Mouse (Mus musculus) midbrain, embryonic 12.5 days (tissue): ENCODE results near the gene Asb5. TPM values are rescaled to one million over a fixed set of nuclear protein-coding genes. Genes with fewer than 3 reads are reported as not detected.

ENCODE experiments used
- ATAC-seq: fragments of 200-750 bp; cut with Nextera tagmentation; 2 replicates; pipeline ENCODE4 v1.8.0; 2017; ENCODE audit warnings: low read depth, moderate TSS enrichment, moderate library complexity; ENCODE audit not compliant: low FRiP score
- H3K27ac ChIP-seq: fragments of 300-500 bp; sonication (generic); replicated peaks from 2 replicates; pipeline ENCODE4 v1.5.1; 2016; ENCODE audit warnings: mild to moderate bottlenecking
- H3K27me3 ChIP-seq: fragments of 300-500 bp; sonication (generic); 2 replicates; pipeline ENCODE4 v1.6.1; 2016; ENCODE audit warnings: mild to moderate bottlenecking
- H3K36me3 ChIP-seq: fragments of 300-500 bp; sonication (generic); 2 replicates; pipeline ENCODE4 v1.6.1; 2016
- H3K4me1 ChIP-seq: fragments of 300-500 bp; sonication (generic); 2 replicates; pipeline ENCODE4 v1.6.1; 2016
- H3K4me2 ChIP-seq: fragments of 300-500 bp; sonication (generic); replicated peaks from 2 replicates; pipeline ENCODE4 v1.6.1; 2016; ENCODE audit warnings: mild to moderate bottlenecking, moderate library complexity
- H3K4me3 ChIP-seq: fragments of 300-500 bp; sonication (generic); 2 replicates; pipeline ENCODE4 v1.5.1; 2016; ENCODE audit warnings: mild to moderate bottlenecking
- H3K9ac ChIP-seq: fragments of 300-500 bp; sonication (generic); replicated peaks from 2 replicates; pipeline ENCODE4 v1.6.1; 2016; ENCODE audit warnings: mild to moderate bottlenecking, moderate library complexity
- H3K9me3 ChIP-seq: fragments of 300-500 bp; sonication (generic); 2 replicates; pipeline ENCODE4 v1.6.1; 2016; ENCODE audit warnings: mild to moderate bottlenecking
- WGBS: fragments of 180-500 bp; shearing (Covaris S2); methylation state at CpG from one replicate; pipeline ENCODE4 v1.1.7; 2016; 5-methylcytosine and 5-hydroxymethylcytosine counted together
- polyA plus RNA-seq: library from polyadenylated mRNA; unstranded; fragments of >200 nt; fragmentation: Nextera tagmentation; extraction: Ambion mirVana; gene quantifications from 2 replicates; pipeline ENCODE4 v1.2.1, GENCODE M21; 2016

The Asb5 gene
- polyA plus RNA-seq: 5.8 and 6.6 TPM in 2 replicates

GRCm38 (mm10) chr8:54529382-54530296 lies at the start of gene Asb5, which contains the start of gene Spcs3:
Gene Asb5 (plus strand): TSS chr8:54529580.
Gene Spcs3 (minus strand): TSS chr8:54529998.
- H3K27me3 ChIP-seq: no peaks in the 10 kb centered on the region
- H3K9me3 ChIP-seq: no peaks in the 10 kb centered on the region
- H3K4me1 ChIP-seq: peaks cover 16% of the 10 kb centered on the region
- WGBS: under 1% methylated on average over 82 of the region's 89 CpGs
- H3K27ac ChIP-seq: peak within 1 kb of the TSS; percentile 82
- no peaks in the 10 kb centered on the region for H3K36me3 ChIP-seq
- H3K4me3 ChIP-seq: peak within 1 kb of the TSS; percentile 89
- ATAC-seq: peak; percentile 94
- H3K4me2 ChIP-seq: peak within 1 kb of the TSS; percentile 56
- peak within 1 kb of the TSS; percentile 91 for H3K9ac ChIP-seq

- H3K4me3 ChIP-seq: no peak overlapping the region
- ATAC-seq: no peak
These were observed 42.7 kb upstream of the Asb5 start for GRCm38 (mm10) chr8:54486555-54487273.

DNA sequence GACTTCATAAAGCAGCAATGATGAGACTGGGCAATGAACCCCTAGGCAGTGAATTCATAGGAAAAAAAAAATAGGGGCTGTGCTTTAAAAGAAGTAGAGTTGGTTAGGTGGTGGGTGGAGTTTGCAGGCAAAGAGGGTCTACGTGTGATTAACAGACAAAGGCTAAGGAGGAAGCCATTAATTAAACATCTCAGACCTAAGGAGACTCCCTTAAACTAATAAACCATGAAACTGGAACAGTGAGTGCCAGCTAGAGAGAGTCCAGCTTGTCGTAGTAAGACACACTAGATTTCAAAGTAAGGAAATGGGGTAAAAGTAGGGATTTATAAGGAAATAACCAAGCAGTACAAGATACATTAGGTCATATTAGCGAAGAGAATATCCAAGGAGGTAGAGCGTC lies 40.9 kb upstream of the Asb5 start:
- 85% methylated on average over 4 of the region's 4 CpGs for WGBS
- H3K9ac ChIP-seq: no peak overlapping the region
- peaks cover 12% of the 10 kb centered on the region; the same call in 1 of the 2 replicates for H3K27me3 ChIP-seq
- H3K9me3 ChIP-seq: no peaks in the 10 kb centered on the region
- ATAC-seq: no peak
- H3K27ac ChIP-seq: no peak overlapping the region
- H3K36me3 ChIP-seq: no peaks in the 10 kb centered on the region
- H3K4me3 ChIP-seq: no peak overlapping the region
- H3K4me1 ChIP-seq: no peaks in the 10 kb centered on the region
- H3K4me2 ChIP-seq: no peak overlapping the region

More at GRCm38 (mm10) chr8:54486555-54487273, 42.7 kb upstream of the Asb5 start:
- Histone ChIP-seq H3K27me3 (peaks cover 3% of the 10 kb centered on the region; the same call in 1 of the 2 replicates), H3K36me3 (no peaks in the 10 kb centered on the region), H3K4me1 (no peaks in the 10 kb centered on the region), H3K9ac (no peak overlapping the region), H3K4me2 (peak overlapping the region; percentile 22; the same call in 1 of the 2 replicates), H3K9me3 (no peaks in the 10 kb centered on the region), H3K27ac (no peak overlapping the region)
- 46% methylated on average over 19 of the region's 19 CpGs for WGBS

GRCm38 (mm10) chr8:54491057-54491690 lies 38.2 kb upstream of the Asb5 start:
- peaks cover 12% of the 10 kb centered on the region; the same call in 1 of the 2 replicates for H3K27me3 ChIP-seq
- H3K36me3 ChIP-seq: no peaks in the 10 kb centered on the region
- peak; percentile 41; the same call in 1 of the 2 replicates for ATAC-seq
- no peaks in the 10 kb centered on the region for H3K4me1 ChIP-seq
- H3K9me3 ChIP-seq: no peaks in the 10 kb centered on the region
- no peak overlapping the region for H3K4me3 ChIP-seq
- WGBS: 31% methylated on average over 6 of the region's 6 CpGs
- H3K9ac ChIP-seq: no peak overlapping the region
- H3K4me2 ChIP-seq: no peak overlapping the region
- H3K27ac ChIP-seq: no peak overlapping the region

DNA sequence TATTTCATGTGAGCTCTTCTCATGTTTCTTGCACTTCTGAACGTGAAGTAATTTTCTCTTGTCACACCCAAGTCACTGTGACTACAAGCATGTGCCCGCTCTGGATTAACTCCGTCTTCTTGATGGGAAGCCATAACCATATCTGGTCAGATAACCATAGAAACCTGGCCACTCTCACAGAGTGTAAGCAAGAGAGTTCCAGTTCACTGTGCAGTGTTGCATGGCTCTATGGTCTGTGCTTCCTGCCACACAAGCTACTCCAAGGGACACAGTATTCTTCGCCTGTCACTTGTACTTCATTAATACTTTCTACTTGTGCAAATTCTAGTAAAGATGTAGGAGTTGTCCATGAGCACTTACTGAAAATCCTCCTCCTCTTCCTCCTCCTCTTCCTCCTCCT lies 37.4 kb upstream of the Asb5 start:
- Histone ChIP-seq H3K4me1 (no peaks in the 10 kb centered on the region), H3K27ac (no peak overlapping the region), H3K4me3 (no peak overlapping the region), H3K9ac (no peak overlapping the region), H3K36me3 (no peaks in the 10 kb centered on the region), H3K4me2 (no peak overlapping the region), H3K9me3 (no peaks in the 10 kb centered on the region), H3K27me3 (peaks cover 12% of the 10 kb centered on the region; the same call in 1 of the 2 replicates)
- WGBS: 77% methylated on average over 4 of the region's 4 CpGs
- no peak for ATAC-seq

DNA sequence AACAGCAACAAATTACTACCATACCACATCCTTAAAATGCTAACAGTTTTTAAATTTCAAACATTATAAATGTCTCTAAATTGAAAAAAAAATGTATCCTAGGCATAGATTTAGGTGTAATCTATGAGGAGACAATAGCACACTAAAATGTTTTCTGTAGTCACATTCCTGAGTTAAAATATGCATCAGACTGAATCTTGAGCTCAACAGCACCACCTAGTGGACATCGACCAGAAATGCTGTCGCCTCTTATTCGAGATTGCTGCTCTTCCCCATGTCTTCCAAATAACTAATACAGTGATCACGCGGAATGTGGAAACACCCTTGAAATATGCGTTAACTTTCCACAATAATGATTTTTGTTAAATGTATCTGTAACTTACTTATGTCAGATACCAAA lies 36.3 kb upstream of the Asb5 start:
- WGBS: 14% methylated on average over 6 of the region's 6 CpGs

GRCm38 (mm10) chr8:54493915-54494314 lies 35.5 kb upstream of the Asb5 start:
- Histone ChIP-seq H3K27ac (no peak overlapping the region), H3K4me2 (no peak overlapping the region), H3K36me3 (no peaks in the 10 kb centered on the region), H3K9me3 (no peaks in the 10 kb centered on the region), H3K4me1 (no peaks in the 10 kb centered on the region), H3K27me3 (peaks cover 12% of the 10 kb centered on the region; the same call in 1 of the 2 replicates), H3K9ac (no peak overlapping the region), H3K4me3 (no peak overlapping the region)
- ATAC-seq: no peak
- 58% methylated on average over 3 of the region's 3 CpGs for WGBS

More for the DNA sequence above, 36.3 kb upstream of the Asb5 start:
- no peaks in the 10 kb centered on the region for H3K9me3 ChIP-seq
- H3K36me3 ChIP-seq: no peaks in the 10 kb centered on the region
- H3K4me1 ChIP-seq: no peaks in the 10 kb centered on the region
- H3K9ac ChIP-seq: no peak overlapping the region
- H3K4me3 ChIP-seq: no peak overlapping the region
- H3K4me2 ChIP-seq: no peak overlapping the region
- no peak for ATAC-seq
- peaks cover 12% of the 10 kb centered on the region; the same call in 1 of the 2 replicates for H3K27me3 ChIP-seq
- H3K27ac ChIP-seq: no peak overlapping the region

DNA sequence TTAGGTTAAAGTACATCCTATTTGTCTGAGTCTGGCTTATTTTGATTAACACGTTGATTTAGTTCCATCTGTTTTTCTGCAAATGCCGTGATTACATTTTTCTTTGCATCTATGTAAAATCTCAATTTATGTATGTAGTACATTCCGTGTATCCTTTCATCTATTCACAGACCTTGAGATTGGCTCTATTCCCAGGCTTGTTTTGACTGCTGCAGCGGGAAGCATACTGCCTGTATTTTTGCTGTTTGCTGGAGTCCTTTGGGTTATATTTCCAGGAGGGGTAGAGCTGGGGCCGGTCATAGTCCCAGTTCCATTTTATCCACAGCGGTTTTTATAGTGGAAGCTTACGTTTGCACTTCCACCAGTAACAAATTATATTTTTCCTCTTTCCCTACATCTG lies 26.3 kb upstream of the Asb5 start:
- H3K27ac ChIP-seq: no peak overlapping the region
- no peaks in the 10 kb centered on the region for H3K9me3 ChIP-seq
- H3K9ac ChIP-seq: no peak overlapping the region
- H3K4me3 ChIP-seq: no peak overlapping the region
- H3K36me3 ChIP-seq: no peaks in the 10 kb centered on the region
- H3K27me3 ChIP-seq: no peaks in the 10 kb centered on the region
- no peaks in the 10 kb centered on the region for H3K4me1 ChIP-seq
- WGBS: 76% methylated on average over 7 of the region's 7 CpGs
- ATAC-seq: no peak
- no peak overlapping the region for H3K4me2 ChIP-seq

- no peaks in the 10 kb centered on the region for H3K36me3 ChIP-seq
- H3K4me2 ChIP-seq: no peak overlapping the region
- ATAC-seq: no peak
- 0 out of 2 replicates have a peak, but pooled peaks cover 7% of the 10 kb centered on the region for H3K4me1 ChIP-seq
- H3K27ac ChIP-seq: no peak overlapping the region
- H3K9me3 ChIP-seq: no peaks in the 10 kb centered on the region
- 85% methylated on average over 2 of the region's 2 CpGs for WGBS
- H3K9ac ChIP-seq: no peak overlapping the region
- no peak overlapping the region for H3K4me3 ChIP-seq
- no peaks in the 10 kb centered on the region for H3K27me3 ChIP-seq
These were observed 24.3 kb upstream of the Asb5 start for GRCm38 (mm10) chr8:54505060-54505459.

DNA sequence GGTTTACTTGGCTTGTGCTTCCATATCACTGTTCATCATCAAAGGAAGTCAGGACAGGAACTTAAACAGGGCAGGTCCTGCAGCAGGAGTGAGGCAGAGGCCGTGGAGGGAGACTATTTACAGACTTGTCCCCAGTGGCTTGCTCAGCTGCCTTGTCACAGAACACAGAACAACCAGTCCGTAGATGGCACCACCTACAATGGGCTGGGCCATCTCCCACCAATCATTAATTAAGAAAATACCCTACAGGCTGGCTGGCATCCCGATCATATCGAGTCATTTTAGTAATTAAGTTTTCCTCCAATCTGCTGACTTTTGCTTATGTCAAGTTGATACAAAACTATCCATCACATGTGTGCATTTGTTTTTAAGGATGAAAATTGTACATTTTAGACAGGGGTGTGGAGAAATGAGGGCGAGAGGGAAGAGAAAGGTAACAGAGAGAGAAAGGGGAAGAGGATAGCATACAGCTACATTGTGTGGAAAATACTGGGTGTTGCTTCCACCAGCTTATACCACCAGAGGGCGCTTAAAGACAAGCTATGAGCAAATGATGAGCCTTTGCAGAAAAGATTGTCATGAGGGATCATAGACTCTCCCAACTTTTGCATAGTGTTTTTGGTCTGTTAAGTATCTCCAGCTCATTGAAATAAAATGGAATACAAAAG lies 21.8 kb upstream of the Asb5 start:
- no peak overlapping the region for H3K27ac ChIP-seq
- H3K4me2 ChIP-seq: no peak overlapping the region
- 35% methylated on average over 6 of the region's 6 CpGs for WGBS
- no peaks in the 10 kb centered on the region for H3K36me3 ChIP-seq
- H3K4me1 ChIP-seq: 0 out of 2 replicates have a peak, but pooled peaks cover 7% of the 10 kb centered on the region
- H3K27me3 ChIP-seq: no peaks in the 10 kb centered on the region
- H3K9me3 ChIP-seq: no peaks in the 10 kb centered on the region
- H3K4me3 ChIP-seq: no peak overlapping the region
- H3K9ac ChIP-seq: no peak overlapping the region
- ATAC-seq: peak; percentile 63

DNA sequence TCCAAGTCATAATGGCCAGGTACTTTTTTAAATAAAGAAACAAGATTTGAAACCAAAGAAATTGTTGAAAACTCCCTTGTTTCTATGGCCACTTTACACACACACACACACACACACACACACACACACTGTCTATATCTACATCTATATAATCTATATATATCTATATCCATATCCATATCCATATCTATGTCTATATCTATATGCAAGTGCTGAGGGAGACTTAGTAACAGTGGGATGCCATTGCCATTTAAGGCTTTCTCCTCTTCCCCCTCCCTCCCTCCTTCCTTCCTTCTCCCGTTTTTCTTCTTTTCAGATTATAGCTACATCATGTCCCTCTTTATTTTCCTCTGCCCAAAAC lies 21.3 kb upstream of the Asb5 start:
- 0 out of 2 replicates have a peak, but pooled peaks cover 7% of the 10 kb centered on the region for H3K4me1 ChIP-seq
- H3K27me3 ChIP-seq: no peaks in the 10 kb centered on the region
- H3K27ac ChIP-seq: no peak overlapping the region
- no peaks in the 10 kb centered on the region for H3K36me3 ChIP-seq
- no peak overlapping the region for H3K4me3 ChIP-seq
- no peak overlapping the region for H3K4me2 ChIP-seq
- no peaks in the 10 kb centered on the region for H3K9me3 ChIP-seq
- no peak overlapping the region for H3K9ac ChIP-seq
- WGBS: 25% methylated on average over 1 of the region's 1 CpGs
- peak; percentile 42; the same call in 1 of the 2 replicates for ATAC-seq
